Mouse (Mus musculus) large intestine, adult 2 months (tissue): Measurements from ENCODE around the gene Setd3. TPM values are rescaled to one million over a fixed set of nuclear protein-coding genes. Genes with fewer than 3 reads are reported as not detected.

Experiments
- DNase-seq: peaks from one replicate; pipeline ENCODE4 v3.0.0-alpha.2; 2012; ENCODE audit warnings: low read depth, low spot score
- WGBS: fragments of 180-500 bp; shearing (Covaris S2); methylation state at CpG from one replicate; pipeline ENCODE4 v1.1.7; 2018; 5-methylcytosine and 5-hydroxymethylcytosine counted together
- polyA plus RNA-seq: library from polyadenylated mRNA; depleted of rRNA; stranded (reverse); fragments of >200 nt; gene quantifications from 2 replicates; pipeline ENCODE4 v1.2.3, GENCODE M21; 2012; rRNA removed

Gene Setd3
- polyA plus RNA-seq, 1 experiment = 20.4 TPM

DNA sequence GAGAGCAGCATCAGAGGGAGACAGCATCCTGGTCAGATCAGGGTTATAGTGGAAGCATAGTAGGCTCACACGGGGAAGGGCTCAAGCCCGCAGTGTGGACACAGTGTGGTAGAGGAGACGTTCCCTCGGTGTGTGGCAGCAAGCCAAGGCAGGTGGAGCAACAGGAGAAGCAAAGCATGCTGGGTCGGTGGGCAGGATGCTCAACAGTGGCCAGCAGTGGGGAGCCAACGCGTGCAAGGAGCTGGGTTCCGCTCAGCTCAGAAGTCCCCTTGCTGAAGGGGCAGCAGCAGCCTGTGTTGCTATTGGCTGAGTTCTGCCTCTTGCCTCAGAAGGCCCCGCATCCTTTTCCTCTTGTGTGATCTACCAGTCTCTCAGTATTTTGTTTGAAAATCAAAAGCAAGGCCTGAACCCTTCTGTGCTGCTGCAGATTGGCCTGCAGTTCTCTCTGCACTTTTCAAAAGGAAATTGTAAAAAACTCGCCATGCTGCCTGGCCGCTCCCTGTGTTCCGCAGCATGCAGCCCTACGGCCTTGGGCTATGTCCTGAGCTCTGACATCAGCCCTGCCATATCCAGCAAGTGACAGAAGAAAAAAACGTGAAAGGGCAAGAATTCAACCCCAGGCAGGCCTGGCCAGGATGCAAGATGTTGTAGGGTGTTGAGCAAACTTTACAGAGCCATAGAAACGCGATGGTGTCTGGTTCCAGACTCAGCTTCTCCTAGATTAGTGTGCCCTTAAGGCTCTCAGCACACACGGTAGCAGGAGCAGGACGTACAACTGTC, 80.7 kb downstream of the Setd3 start:
- 45% methylated on average over 18 of the region's 18 CpGs for WGBS
- DNase-seq = no peak

- 91% methylated on average over 8 of the region's 8 CpGs for WGBS
Measured at GRCm38 (mm10) chr12:108097643-108098042, 81.5 kb downstream of the Setd3 start.

GRCm38 (mm10) chr12:108088253-108088652, 90.9 kb downstream of the Setd3 start:
- 52% methylated on average over 9 of the region's 9 CpGs for WGBS
- DNase-seq = no peak

More at GRCm38 (mm10) chr12:108097643-108098042, 81.5 kb downstream of the Setd3 start:
- no peak for DNase-seq

DNA sequence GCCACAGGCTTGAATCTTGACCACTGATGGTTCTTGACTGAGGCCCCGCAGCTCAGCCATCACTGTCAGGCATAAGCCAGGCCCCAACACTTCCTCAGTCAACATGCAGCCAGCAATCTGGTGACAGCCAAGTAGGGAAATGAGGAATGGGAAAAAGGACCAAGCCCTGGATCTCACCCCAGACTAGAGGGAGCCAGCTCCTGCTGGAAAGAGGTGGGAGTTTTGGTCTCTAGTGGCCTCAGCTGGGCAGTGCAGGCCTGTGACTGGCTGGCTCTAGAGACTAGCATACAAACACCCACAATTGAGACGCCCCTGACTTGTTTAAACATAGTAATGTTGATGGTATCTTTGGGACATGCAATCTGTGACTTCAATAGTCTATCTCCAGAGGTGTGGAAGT, 91.6 kb downstream of the Setd3 start:
- DNase-seq = no peak
- 66% methylated on average over 2 of the region's 2 CpGs for WGBS

GRCm38 (mm10) chr12:108078122-108078752, 100.9 kb downstream of the Setd3 start:
- DNase-seq = no peak

DNA sequence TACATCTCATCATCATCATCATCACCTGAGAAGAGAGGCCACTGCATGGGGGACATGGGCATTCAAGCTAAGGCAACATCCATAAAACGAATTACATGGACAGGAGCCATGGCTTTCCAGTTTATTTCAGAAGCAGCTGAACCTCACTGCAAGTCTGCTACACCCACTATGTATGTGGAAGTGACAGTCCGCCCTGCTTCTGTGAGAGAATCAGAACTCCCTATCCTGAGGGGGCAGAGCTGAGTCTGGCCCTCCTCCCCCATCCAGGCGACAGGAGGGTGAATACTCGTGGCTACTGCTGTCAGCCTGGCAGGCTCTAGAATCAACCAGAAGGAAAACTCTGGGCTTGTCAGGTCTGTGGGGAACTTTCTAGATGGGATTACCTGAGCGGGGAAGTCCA, 106.2 kb downstream of the Setd3 start:
- no peak for DNase-seq
- WGBS = 58% methylated on average over 5 of the region's 5 CpGs

More at GRCm38 (mm10) chr12:108078122-108078752, 100.9 kb downstream of the Setd3 start:
- 68% methylated on average over 10 of the region's 10 CpGs for WGBS

- no peak for DNase-seq
- WGBS = 63% methylated on average over 21 of the region's 21 CpGs
Measured at GRCm38 (mm10) chr12:108070685-108071662, 108.1 kb downstream of the Setd3 start.

DNA sequence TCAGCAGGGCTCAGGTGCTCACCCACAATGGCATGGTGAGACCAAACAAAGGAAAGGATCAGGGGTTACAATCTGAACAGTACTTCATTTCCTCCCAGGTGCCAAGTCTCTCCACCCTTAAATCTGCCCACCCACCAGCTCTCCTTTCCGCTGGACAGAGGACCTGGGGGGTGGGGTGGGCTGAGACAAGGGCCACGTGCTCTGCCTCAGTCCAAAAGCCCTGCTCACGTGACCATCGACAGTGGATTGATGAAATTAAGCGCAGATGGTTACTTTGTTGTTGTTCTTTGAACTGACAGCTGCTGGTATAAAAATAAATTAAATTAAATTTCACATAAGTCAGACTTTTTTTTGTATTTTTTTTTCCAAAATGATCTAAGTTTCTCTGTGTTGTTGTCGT, 109.6 kb downstream of the Setd3 start:
- 78% methylated on average over 6 of the region's 6 CpGs for WGBS
- no peak for DNase-seq

- no peak for DNase-seq
- WGBS = 70% methylated on average over 13 of the region's 13 CpGs
Measured at GRCm38 (mm10) chr12:108067811-108068375, 111.2 kb downstream of the Setd3 start.

DNA sequence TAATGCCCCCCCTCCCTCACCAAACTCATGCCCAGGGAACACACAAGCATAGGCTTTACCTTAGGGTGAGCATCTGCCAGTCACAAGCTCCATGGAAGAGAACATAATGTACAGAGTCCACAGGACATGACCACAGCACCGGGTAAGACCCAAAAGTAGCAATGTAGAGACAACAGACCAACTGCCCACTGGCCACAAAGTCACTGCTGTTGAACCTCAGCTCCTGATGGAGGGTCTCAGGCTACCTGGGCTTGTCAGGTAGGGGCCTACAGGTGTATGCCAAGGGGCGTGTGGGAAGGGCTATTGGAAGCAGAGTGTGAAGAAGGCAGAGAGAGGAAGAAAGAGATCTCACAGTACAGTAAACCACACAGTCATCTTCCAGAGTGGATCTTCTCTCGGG, 111.9 kb downstream of the Setd3 start:
- no peak for DNase-seq
- 85% methylated on average over 3 of the region's 3 CpGs for WGBS

GRCm38 (mm10) chr12:108064396-108064998, 114.6 kb downstream of the Setd3 start:
- WGBS = 69% methylated on average over 9 of the region's 9 CpGs

GRCm38 (mm10) chr12:108063986-108064385, 115.1 kb downstream of the Setd3 start:
- 49% methylated on average over 6 of the region's 6 CpGs for WGBS

More at GRCm38 (mm10) chr12:108064396-108064998, 114.6 kb downstream of the Setd3 start:
- no peak for DNase-seq

DNA sequence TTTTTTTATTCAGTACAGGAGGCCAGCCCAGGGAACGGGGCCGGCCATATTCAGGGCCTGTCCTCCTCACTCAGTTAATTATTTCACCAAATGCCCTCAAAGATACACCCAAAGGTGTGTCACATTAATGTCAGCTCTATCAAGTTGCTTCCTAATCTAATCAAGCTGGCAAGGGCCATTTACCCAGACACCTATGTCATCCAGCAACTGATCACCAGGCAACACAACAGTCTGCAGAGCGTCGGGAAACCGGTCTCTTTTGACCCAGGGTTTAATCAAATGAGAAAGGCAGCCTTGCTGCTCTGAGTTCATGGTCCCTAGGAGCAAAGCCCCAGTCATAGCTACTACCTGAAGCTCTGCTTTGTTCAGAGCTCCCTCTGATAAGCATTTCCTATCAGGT, 117.0 kb downstream of the Setd3 start:
- no peak for DNase-seq
- 33% methylated on average over 5 of the region's 5 CpGs for WGBS

More at GRCm38 (mm10) chr12:108063986-108064385, 115.1 kb downstream of the Setd3 start:
- DNase-seq = no peak

GRCm38 (mm10) chr12:108061661-108062060, 117.5 kb downstream of the Setd3 start:
- 76% methylated on average over 7 of the region's 7 CpGs for WGBS
- DNase-seq = no peak

Other genes with a start within 250 kb of the Setd3 start
- 6.4 and 14.1 TPM in 2 replicates for gene Bcl11b, start 175.7 kb downstream of the Setd3 start, polyA plus RNA-seq
- gene Ccnk, start 265 bp upstream of the Setd3 start, polyA plus RNA-seq = 9.4 and 13.7 TPM in 2 replicates
- 40.1 and 49.3 TPM in 2 replicates for gene Ccdc85c, start 96.1 kb upstream of the Setd3 start, polyA plus RNA-seq
- gene Hhipl1, start 127.0 kb upstream of the Setd3 start, polyA plus RNA-seq = 0.40 and 0.66 TPM in 2 replicates
- gene Cyp46a1, start 155.1 kb upstream of the Setd3 start, polyA plus RNA-seq = 0.51 and 0.53 TPM in 2 replicates
- 27.0 and 27.9 TPM in 2 replicates for gene Eml1, start 191.6 kb upstream of the Setd3 start, polyA plus RNA-seq